Mouse (Mus musculus): ENCODE measurements around the gene B4galnt1. TPM values are rescaled to one million over a fixed set of nuclear protein-coding genes. Genes with fewer than 3 reads are reported as not detected.
"Not testable (repeated sequence)": the region's sequence is repeated elsewhere in the genome, so short reads cannot be mapped to it uniquely, and the experiment has no call there.

Gene B4galnt1
- total RNA-seq, 2 experiments from 2014 or later, result 12.7 to 16.3 TPM

GRCm38 (mm10) chr10:127141500-127141899, 23.5 kb upstream of the B4galnt1 start:
- no peak for DNase-seq

GRCm38 (mm10) chr10:127143228-127143627, 21.8 kb upstream of the B4galnt1 start:
- DNase-seq, result no peak

GRCm38 (mm10) chr10:127144536-127144935, 20.5 kb upstream of the B4galnt1 start:
- no peak for DNase-seq

GRCm38 (mm10) chr10:127145303-127145702, 19.7 kb upstream of the B4galnt1 start:
- no peak for DNase-seq

- DNase-seq, result peak; percentile 28
Measured at GRCm38 (mm10) chr10:127147135-127147534, 17.9 kb upstream of the B4galnt1 start.

GRCm38 (mm10) chr10:127150471-127150872, 14.6 kb upstream of the B4galnt1 start:
- no peak for DNase-seq

- not testable (repeated sequence) for DNase-seq
Measured at GRCm38 (mm10) chr10:127151233-127151632, 13.8 kb upstream of the B4galnt1 start.

- not testable (repeated sequence) for DNase-seq
Measured at GRCm38 (mm10) chr10:127152556-127152955, 12.5 kb upstream of the B4galnt1 start.

GRCm38 (mm10) chr10:127153323-127153722, 11.7 kb upstream of the B4galnt1 start:
- DNase-seq, result no peak

GRCm38 (mm10) chr10:127154241-127154640, 10.8 kb upstream of the B4galnt1 start:
- DNase-seq, result no peak

- DNase-seq, result no peak
Measured at GRCm38 (mm10) chr10:127154652-127155051, 10.4 kb upstream of the B4galnt1 start.

- no peak for DNase-seq
Measured at GRCm38 (mm10) chr10:127156089-127156488, 8.9 kb upstream of the B4galnt1 start.

- DNase-seq, result no peak
Measured at GRCm38 (mm10) chr10:127156511-127156910, 8.5 kb upstream of the B4galnt1 start.

- DNase-seq, result no peak
Measured at GRCm38 (mm10) chr10:127158471-127158870, 6.6 kb upstream of the B4galnt1 start.

GRCm38 (mm10) chr10:127160081-127160480, 4.9 kb upstream of the B4galnt1 start:
- no peak for DNase-seq

GRCm38 (mm10) chr10:127160728-127161127, 4.3 kb upstream of the B4galnt1 start:
- no peak for DNase-seq

GRCm38 (mm10) chr10:127162771-127163261, 2.2 kb upstream of the B4galnt1 start:
- DNase-seq, result not testable (repeated sequence)

GRCm38 (mm10) chr10:127164190-127164589, 835 bp upstream of the B4galnt1 start:
- no peak for DNase-seq

GRCm38 (mm10) chr10:127165354-127165653, 279 bp downstream of the B4galnt1 start:
- no peak for DNase-seq

GRCm38 (mm10) chr10:127165654-127166403, 804 bp downstream of the B4galnt1 start:
- DNase-seq, result peak; percentile 38

GRCm38 (mm10) chr10:127166404-127166715, 1.3 kb downstream of the B4galnt1 start:
- no peak for DNase-seq

- DNase-seq, result no peak
Measured at GRCm38 (mm10) chr10:127166771-127167613, 2.0 kb downstream of the B4galnt1 start.

- no peak for DNase-seq
Measured at GRCm38 (mm10) chr10:127167614-127168192, 2.7 kb downstream of the B4galnt1 start.
